Mouse (Mus musculus): ENCODE measurements around the gene Gm14214. TPM values are rescaled to one million over a fixed set of nuclear protein-coding genes. Genes with fewer than 3 reads are reported as not detected.

Gene Gm14214
- not detected in 2 replicates for polyA plus RNA-seq (2012; rRNA removed)

DNA sequence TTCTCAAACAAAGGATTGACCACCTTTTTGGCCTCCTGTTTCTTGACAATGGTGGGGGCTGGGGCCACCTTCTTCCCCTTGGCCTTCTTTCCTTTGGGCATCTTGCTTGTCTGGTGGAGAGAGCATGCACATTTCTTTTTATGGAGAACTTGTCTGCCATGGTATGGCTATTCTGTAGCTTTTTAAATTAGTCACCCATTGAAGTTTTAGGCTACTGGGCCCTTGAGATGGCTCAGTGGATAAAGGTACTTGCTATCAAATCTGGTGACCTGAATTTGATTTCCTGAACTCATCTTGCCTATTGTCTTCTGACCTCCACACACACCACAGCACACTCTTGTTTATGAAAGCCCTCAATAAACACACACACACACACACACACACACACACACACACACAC, at the start of gene Gm14214:
TSS of gene Gm14214 (minus strand) at position 101 of the 400 bp plus-strand sequence.

DNA sequence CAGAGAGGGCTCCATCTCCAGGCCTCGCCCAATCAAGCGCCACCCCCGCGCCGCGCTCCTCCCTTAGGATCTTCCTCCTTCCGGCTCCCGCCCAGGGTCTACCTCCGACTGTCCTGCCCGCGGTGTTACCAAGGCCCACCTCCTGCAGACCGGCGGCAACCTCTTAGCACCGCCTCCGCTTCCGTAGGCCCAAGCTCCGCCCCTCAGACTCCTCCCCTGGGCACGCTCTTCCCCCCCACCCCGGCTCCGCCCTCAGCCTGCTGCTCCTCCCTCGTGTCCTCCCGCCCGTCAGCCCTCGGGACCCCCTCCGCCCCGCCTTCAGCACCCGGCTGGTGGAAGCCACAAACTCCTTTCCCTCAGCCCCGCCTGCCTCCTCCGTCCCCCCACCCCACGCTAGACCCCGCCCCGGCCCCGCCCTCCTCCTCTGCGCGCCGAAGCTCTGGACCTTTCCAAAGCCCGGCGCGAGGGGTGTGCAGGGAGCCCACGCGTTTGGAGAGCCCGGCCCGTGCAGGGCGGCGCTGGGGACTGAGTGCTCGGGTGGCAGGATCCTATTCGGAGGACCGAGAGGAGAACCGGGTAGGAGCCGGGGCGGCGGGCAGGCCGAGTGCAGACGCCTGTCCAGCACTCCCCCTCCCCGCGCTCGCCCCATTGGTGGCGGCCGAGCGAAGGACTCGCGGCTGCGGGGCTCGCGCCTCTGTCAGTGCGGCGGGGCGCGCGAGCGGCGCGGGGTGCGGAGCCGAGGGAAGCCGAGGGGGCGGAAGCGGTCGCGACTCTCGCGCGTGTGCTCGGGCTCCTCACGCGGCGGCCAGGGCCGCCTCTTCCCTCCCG, 21.0 kb upstream of the Gm14214 start, which contains the start of the genes Raly and a:
TSS of gene Raly (plus strand) at position 441 of the 828 bp plus-strand sequence.
TSS of gene a (plus strand) at position 747 of the 828 bp plus-strand sequence.

Other genes with a start within 250 kb of the Gm14214 start
- 0.88 and 2.4 TPM in 2 replicates for gene 1700003F12Rik, start 222.9 kb downstream of the Gm14214 start, polyA plus RNA-seq (2012; rRNA removed)
- gene Actl10, start 218.3 kb downstream of the Gm14214 start, polyA plus RNA-seq (2012; rRNA removed): 0.04 and 0.05 TPM in 2 replicates
- 6.5 and 8.6 TPM in 2 replicates for gene Necab3, start 211.1 kb downstream of the Gm14214 start, polyA plus RNA-seq (2012; rRNA removed)
- 50.5 and 65.5 TPM in 2 replicates for gene E2f1, start 200.1 kb downstream of the Gm14214 start, polyA plus RNA-seq (2012; rRNA removed)
- 6.1 and 11.0 TPM in 2 replicates for gene Pxmp4, start 166.3 kb downstream of the Gm14214 start, polyA plus RNA-seq (2012; rRNA removed)
- gene Zfp341, start 156.7 kb downstream of the Gm14214 start, polyA plus RNA-seq (2012; rRNA removed): 4.3 and 7.4 TPM in 2 replicates
- gene 4930519P11Rik, start 156.6 kb downstream of the Gm14214 start, polyA plus RNA-seq (2012; rRNA removed): 0.12 and 0.62 TPM in 2 replicates
- 172 and 326 TPM in 2 replicates for gene Chmp4b, start 118.3 kb downstream of the Gm14214 start, polyA plus RNA-seq (2012; rRNA removed)
- gene Raly, start 21.1 kb upstream of the Gm14214 start, polyA plus RNA-seq (2012; rRNA removed): 393 and 415 TPM in 2 replicates
- gene a, start 21.4 kb upstream of the Gm14214 start, polyA plus RNA-seq (2012; rRNA removed): 4.1 and 9.6 TPM in 2 replicates
- 117 and 120 TPM in 2 replicates for gene Eif2s2, start 122.9 kb upstream of the Gm14214 start, polyA plus RNA-seq (2012; rRNA removed)
- gene Gm14226, start 248.2 kb upstream of the Gm14214 start, polyA plus RNA-seq (2012; rRNA removed): 1.0 and 11.8 TPM in 2 replicates